Mouse (Mus musculus): ENCODE measurements at regions not wholly inside any gene's neighbourhood (a gene's known extent, or its start where the extent isn't known, plus 50 kb on each side); places are given as distances from the start of the nearest gene placed in this dataset.

- no peaks in the 10 kb centered on the region for H3K27me3 ChIP-seq (replicated peaks; ENCODE audit: control insufficient read depth, insufficient read depth, low read length)
- ATAC-seq (replicated peaks; ENCODE audit: low FRiP score, low TSS enrichment, low read depth) = no peak
- no peaks in the 10 kb centered on the region for H3K4me1 ChIP-seq (replicated peaks; ENCODE audit: control insufficient read depth, insufficient read depth, low read length)
- no peak for DNase-seq (ENCODE audit: low spot score)
- H3K36me3 ChIP-seq (ENCODE audit: control insufficient read depth, insufficient read depth, low read length) = no peaks in the 10 kb centered on the region
- H3K27ac ChIP-seq (ENCODE audit: low read depth) = no peak overlapping the region
- H3K4me2 ChIP-seq (ENCODE audit: low read length) = no peak overlapping the region
- H3K9me3 ChIP-seq (ENCODE audit: control insufficient read depth, low read length) = no peaks in the 10 kb centered on the region
- 90% methylated on average over 5 of the region's 5 CpGs for WGBS
- no peak overlapping the region for H3K9ac ChIP-seq (ENCODE audit: low read length)
- H3K4me3 ChIP-seq (ENCODE audit: low read depth, low read length) = no peak overlapping the region
Observed at GRCm38 (mm10) chr1:83853996-83854395, 446.0 kb upstream of the Sphkap start.

- DNase-seq (ENCODE audit: low spot score) (no peak), ATAC-seq (replicated peaks; ENCODE audit: low FRiP score, low TSS enrichment, low read depth) (no peak)
- Histone ChIP-seq H3K4me2 (ENCODE audit: low read length) (no peak overlapping the region), H3K4me1 (replicated peaks; ENCODE audit: control insufficient read depth, insufficient read depth, low read length) (no peaks in the 10 kb centered on the region), H3K27me3 (replicated peaks; ENCODE audit: control insufficient read depth, insufficient read depth, low read length) (no peaks in the 10 kb centered on the region), H3K9ac (ENCODE audit: low read length) (no peak overlapping the region), H3K9me3 (ENCODE audit: control insufficient read depth, low read length) (no peaks in the 10 kb centered on the region), H3K4me3 (ENCODE audit: low read depth, low read length) (no peak overlapping the region), H3K27ac (ENCODE audit: low read depth) (no peak overlapping the region), H3K36me3 (ENCODE audit: control insufficient read depth, insufficient read depth, low read length) (no peaks in the 10 kb centered on the region)
- WGBS = 88% methylated on average over 6 of the region's 6 CpGs
Observed at GRCm38 (mm10) chr1:83851081-83851480, 443.1 kb upstream of the Sphkap start.

GRCm38 (mm10) chr1:83848414-83848813 is 440.4 kb upstream of the Sphkap start:
- Histone ChIP-seq H3K4me2 (ENCODE audit: low read length) (no peak overlapping the region), H3K36me3 (ENCODE audit: control insufficient read depth, insufficient read depth, low read length) (no peaks in the 10 kb centered on the region), H3K9ac (ENCODE audit: low read length) (no peak overlapping the region), H3K27me3 (replicated peaks; ENCODE audit: control insufficient read depth, insufficient read depth, low read length) (no peaks in the 10 kb centered on the region), H3K9me3 (ENCODE audit: control insufficient read depth, low read length) (no peaks in the 10 kb centered on the region), H3K4me3 (ENCODE audit: low read depth, low read length) (no peak overlapping the region), H3K27ac (ENCODE audit: low read depth) (no peak overlapping the region), H3K4me1 (replicated peaks; ENCODE audit: control insufficient read depth, insufficient read depth, low read length) (no peaks in the 10 kb centered on the region)
- WGBS = 88% methylated on average over 2 of the region's 2 CpGs
- DNase-seq (ENCODE audit: low spot score) (no peak), ATAC-seq (replicated peaks; ENCODE audit: low FRiP score, low TSS enrichment, low read depth) (no peak)

GRCm38 (mm10) chr1:83847992-83848391 is 440.0 kb upstream of the Sphkap start:
- Histone ChIP-seq H3K9me3 (ENCODE audit: control insufficient read depth, low read length) (no peaks in the 10 kb centered on the region), H3K4me3 (ENCODE audit: low read depth, low read length) (no peak overlapping the region), H3K9ac (ENCODE audit: low read length) (no peak overlapping the region), H3K36me3 (ENCODE audit: control insufficient read depth, insufficient read depth, low read length) (no peaks in the 10 kb centered on the region), H3K27me3 (replicated peaks; ENCODE audit: control insufficient read depth, insufficient read depth, low read length) (no peaks in the 10 kb centered on the region), H3K27ac (ENCODE audit: low read depth) (no peak overlapping the region), H3K4me1 (replicated peaks; ENCODE audit: control insufficient read depth, insufficient read depth, low read length) (no peaks in the 10 kb centered on the region), H3K4me2 (ENCODE audit: low read length) (no peak overlapping the region)
- no peak for ATAC-seq (replicated peaks; ENCODE audit: low FRiP score, low TSS enrichment, low read depth)
- WGBS = 66% methylated on average over 5 of the region's 5 CpGs
- no peak for DNase-seq (ENCODE audit: low spot score)

GRCm38 (mm10) chr1:83844827-83845379 is 436.9 kb upstream of the Sphkap start:
- no peak for ATAC-seq (replicated peaks; ENCODE audit: low FRiP score, low TSS enrichment, low read depth)
- no peaks in the 10 kb centered on the region for H3K27me3 ChIP-seq (replicated peaks; ENCODE audit: control insufficient read depth, insufficient read depth, low read length)
- H3K9ac ChIP-seq (ENCODE audit: low read length) = no peak overlapping the region
- H3K36me3 ChIP-seq (ENCODE audit: control insufficient read depth, insufficient read depth, low read length) = no peaks in the 10 kb centered on the region
- H3K27ac ChIP-seq (ENCODE audit: low read depth) = no peak overlapping the region
- no peaks in the 10 kb centered on the region for H3K4me1 ChIP-seq (replicated peaks; ENCODE audit: control insufficient read depth, insufficient read depth, low read length)
- DNase-seq (ENCODE audit: low spot score) = no peak
- WGBS = 61% methylated on average over 4 of the region's 4 CpGs
- no peak overlapping the region for H3K4me2 ChIP-seq (ENCODE audit: low read length)
- H3K4me3 ChIP-seq (ENCODE audit: low read depth, low read length) = no peak overlapping the region
- no peaks in the 10 kb centered on the region for H3K9me3 ChIP-seq (ENCODE audit: control insufficient read depth, low read length)

- Histone ChIP-seq H3K4me3 (ENCODE audit: low read depth, low read length) (no peak overlapping the region), H3K27ac (ENCODE audit: low read depth) (no peak overlapping the region), H3K36me3 (ENCODE audit: control insufficient read depth, insufficient read depth, low read length) (no peaks in the 10 kb centered on the region), H3K9ac (ENCODE audit: low read length) (no peak overlapping the region), H3K4me2 (ENCODE audit: low read length) (no peak overlapping the region), H3K4me1 (replicated peaks; ENCODE audit: control insufficient read depth, insufficient read depth, low read length) (no peaks in the 10 kb centered on the region), H3K9me3 (ENCODE audit: control insufficient read depth, low read length) (no peaks in the 10 kb centered on the region), H3K27me3 (replicated peaks; ENCODE audit: control insufficient read depth, insufficient read depth, low read length) (no peaks in the 10 kb centered on the region)
- ATAC-seq (replicated peaks; ENCODE audit: low FRiP score, low TSS enrichment, low read depth) = no peak
- DNase-seq (ENCODE audit: low spot score) = no peak
- 93% methylated on average over 6 of the region's 6 CpGs for WGBS
Observed at GRCm38 (mm10) chr1:83835965-83836364, 428.0 kb upstream of the Sphkap start.

- no peaks in the 10 kb centered on the region for H3K4me1 ChIP-seq (replicated peaks; ENCODE audit: control insufficient read depth, insufficient read depth, low read length)
- H3K27ac ChIP-seq (ENCODE audit: low read depth) = no peak overlapping the region
- no peaks in the 10 kb centered on the region for H3K36me3 ChIP-seq (ENCODE audit: control insufficient read depth, insufficient read depth, low read length)
- H3K4me2 ChIP-seq (ENCODE audit: low read length) = no peak overlapping the region
- no peaks in the 10 kb centered on the region for H3K27me3 ChIP-seq (replicated peaks; ENCODE audit: control insufficient read depth, insufficient read depth, low read length)
- H3K9ac ChIP-seq (ENCODE audit: low read length) = no peak overlapping the region
- WGBS = 85% methylated on average over 3 of the region's 3 CpGs
- H3K9me3 ChIP-seq (ENCODE audit: control insufficient read depth, low read length) = no peaks in the 10 kb centered on the region
- DNase-seq (ENCODE audit: low spot score) (no peak), ATAC-seq (replicated peaks; ENCODE audit: low FRiP score, low TSS enrichment, low read depth) (no peak)
- H3K4me3 ChIP-seq (ENCODE audit: low read depth, low read length) = no peak overlapping the region
Observed at GRCm38 (mm10) chr1:83832946-83833345, 424.9 kb upstream of the Sphkap start.

- Histone ChIP-seq H3K9me3 (ENCODE audit: control insufficient read depth, low read length) (no peaks in the 10 kb centered on the region), H3K27me3 (replicated peaks; ENCODE audit: control insufficient read depth, insufficient read depth, low read length) (no peaks in the 10 kb centered on the region), H3K4me3 (ENCODE audit: low read depth, low read length) (no peak overlapping the region), H3K9ac (ENCODE audit: low read length) (no peak overlapping the region), H3K4me2 (ENCODE audit: low read length) (no peak overlapping the region), H3K36me3 (ENCODE audit: control insufficient read depth, insufficient read depth, low read length) (no peaks in the 10 kb centered on the region), H3K27ac (ENCODE audit: low read depth) (no peak overlapping the region), H3K4me1 (replicated peaks; ENCODE audit: control insufficient read depth, insufficient read depth, low read length) (no peaks in the 10 kb centered on the region)
- no peak for DNase-seq (ENCODE audit: low spot score)
- WGBS = 78% methylated on average over 3 of the region's 3 CpGs
- no peak for ATAC-seq (replicated peaks; ENCODE audit: low FRiP score, low TSS enrichment, low read depth)
Observed at GRCm38 (mm10) chr1:83831900-83832535, 424.0 kb upstream of the Sphkap start.

- no peaks in the 10 kb centered on the region for H3K9me3 ChIP-seq (ENCODE audit: control insufficient read depth, low read length)
- H3K27ac ChIP-seq (ENCODE audit: low read depth) = no peak overlapping the region
- 88% methylated on average over 6 of the region's 6 CpGs for WGBS
- no peak overlapping the region for H3K9ac ChIP-seq (ENCODE audit: low read length)
- no peak for ATAC-seq (replicated peaks; ENCODE audit: low FRiP score, low TSS enrichment, low read depth)
- no peak overlapping the region for H3K4me2 ChIP-seq (ENCODE audit: low read length)
- no peak for DNase-seq (ENCODE audit: low spot score)
- no peak overlapping the region for H3K4me3 ChIP-seq (ENCODE audit: low read depth, low read length)
- no peaks in the 10 kb centered on the region for H3K4me1 ChIP-seq (replicated peaks; ENCODE audit: control insufficient read depth, insufficient read depth, low read length)
- no peaks in the 10 kb centered on the region for H3K36me3 ChIP-seq (ENCODE audit: control insufficient read depth, insufficient read depth, low read length)
- no peaks in the 10 kb centered on the region for H3K27me3 ChIP-seq (replicated peaks; ENCODE audit: control insufficient read depth, insufficient read depth, low read length)
Observed at GRCm38 (mm10) chr1:83830025-83830645, 422.1 kb upstream of the Sphkap start.

Data from intestine, embryonic 14.5 days (tissue).